ENCODE assay signal across 8 mouse cellular contexts in genomic region chr2:176708051-176708450, GRCm38 (mm10). TPM values are rescaled to one million over a fixed set of nuclear protein-coding genes. Genes with fewer than 3 reads are reported as not detected.
DNase-seq lines count a peak whose midpoint lies in the region; ATAC-seq and TF ChIP-seq lines count a peak whose summit lies in the region.
"Not testable (repeated sequence)": the region's sequence is repeated elsewhere in the genome, so short reads cannot be mapped to it uniquely, and the experiment has no call there.

Gene Gm14305, plus strand, starts transcription at chr2:176708328.

- H3K4me1 ChIP-seq in embryonic facial prominence, embryonic 11.5 days (ENCODE audit: control insufficient read depth, insufficient read depth, low read length); liver, embryonic 14.5 days (replicated peaks; ENCODE audit: control insufficient read depth in 2 of 2, insufficient read depth in 2 of 2, low read length in 1 of 2); stomach, postnatal 0 days (replicated peaks; ENCODE audit: control insufficient read depth, insufficient read depth): not testable (repeated sequence)

- DNase-seq in embryonic facial prominence, embryonic 11.5 days (ENCODE audit: low spot score); liver, embryonic 14.5 days (ENCODE audit: low read depth in 3 of 3, low spot score in 3 of 3); stomach, postnatal 0 days (ENCODE audit: low spot score): not testable (repeated sequence)
- peak; percentile 42 to 46 for DNase-seq in heart, adult 18-20 months
- peak in 1 of 2 experiments; percentile 17 for DNase-seq in layer of hippocampus, postnatal 10 days (ENCODE audit: low spot score in 2 of 2)

- not testable (repeated sequence) for ATAC-seq in activated CD4-positive, CD25-positive, alpha-beta regulatory T cell, adult 4 months; embryonic facial prominence, embryonic 11.5 days (replicated peaks; ENCODE audit: insufficient number of reproducible peaks, low FRiP score, low TSS enrichment, low read depth); inflammation-experienced regulatory T-cells, adult 6 months; liver, embryonic 14.5 days (ENCODE audit: insufficient read depth); stomach, postnatal 0 days (ENCODE audit: low FRiP score, low TSS enrichment)

- peak within 1 kb of the TSS; percentile 16; the same call in 1 of the 2 replicates for H3K4me2 ChIP-seq in embryonic facial prominence, embryonic 11.5 days (ENCODE audit: low read depth, low read length)
- H3K4me2 ChIP-seq in liver, embryonic 14.5 days (ENCODE audit: low read depth) = peak within 1 kb of the TSS; percentile 41
- peak within 1 kb of the TSS; percentile 61 for H3K4me2 ChIP-seq in myocyte (ENCODE audit: low read depth)
- H3K4me2 ChIP-seq in stomach, postnatal 0 days (replicated peaks; ENCODE audit: low read depth) = peak within 1 kb of the TSS; percentile 40; the same call in 1 of the 2 replicates

- TF ChIP-seq CTCF in liver, embryonic 14.5 days (IDR thresholded peaks at IDR 0.05; ENCODE audit: low read depth); stomach, postnatal 0 days (IDR thresholded peaks at IDR 0.05; ENCODE audit: low read depth): not testable (repeated sequence)

- not testable (repeated sequence) for H3K9me3 ChIP-seq in embryonic facial prominence, embryonic 11.5 days (replicated peaks; ENCODE audit: control insufficient read depth, low read length); liver, embryonic 14.5 days (ENCODE audit: control insufficient read depth, low read length); stomach, postnatal 0 days (ENCODE audit: control insufficient read depth, low read length)

- peak within 1 kb of the TSS; percentile 37 for H3K4me3 ChIP-seq in embryonic facial prominence, embryonic 11.5 days (ENCODE audit: low read depth, low read length)
- H3K4me3 ChIP-seq in liver, embryonic 14.5 days (ENCODE audit: insufficient read depth in 1 of 2, low read depth in 2 of 2, low read length in 2 of 2) = peak within 1 kb of the TSS; percentile 45 to 71
- H3K4me3 ChIP-seq in myocyte = peak within 1 kb of the TSS; percentile 31
- H3K4me3 ChIP-seq in stomach, postnatal 0 days (ENCODE audit: low read depth, low read length) = peak within 1 kb of the TSS; percentile 41

- not testable (repeated sequence) for H3ac ChIP-seq in myocyte (ENCODE audit: control insufficient read depth, insufficient read length)

- not testable (repeated sequence) for H3K9ac ChIP-seq in embryonic facial prominence, embryonic 11.5 days (replicated peaks; ENCODE audit: low read length); stomach, postnatal 0 days (ENCODE audit: low read length)
- H3K9ac ChIP-seq in liver, embryonic 14.5 days (replicated peaks) = peak within 1 kb of the TSS; percentile 34; the same call in 1 of the 2 replicates

- not testable (repeated sequence) for TF ChIP-seq POLR2A in myocyte (IDR thresholded peaks at IDR 0.05; ENCODE audit: insufficient read length, low read depth)

- WGBS in embryonic facial prominence, embryonic 11.5 days = no CpG with 5 or more reads among the region's 6 CpGs
- WGBS in liver, embryonic 14.5 days (ENCODE audit: insufficient replicate concordance) = 0% methylated on average over 2 of the region's 6 CpGs
- 0% methylated on average over 1 of the region's 6 CpGs for WGBS in stomach, postnatal 0 days

- not testable (repeated sequence) for H3K27me3 ChIP-seq in embryonic facial prominence, embryonic 11.5 days (ENCODE audit: control insufficient read depth, insufficient read depth, low read length); liver, embryonic 14.5 days (ENCODE audit: control insufficient read depth, insufficient read depth, low read length); myocyte (ENCODE audit: control insufficient read depth, insufficient read depth, insufficient read length); stomach, postnatal 0 days (ENCODE audit: control insufficient read depth, insufficient read depth, low read length)

- not testable (repeated sequence) for H3K36me3 ChIP-seq in embryonic facial prominence, embryonic 11.5 days (replicated peaks; ENCODE audit: control insufficient read depth, insufficient read depth, low read depth, low read length); liver, embryonic 14.5 days (replicated peaks; ENCODE audit: control insufficient read depth, insufficient read depth, low read depth); myocyte (ENCODE audit: control insufficient read depth, insufficient read depth); stomach, postnatal 0 days (ENCODE audit: control insufficient read depth, insufficient read depth, low read length)

- not testable (repeated sequence) for H3K27ac ChIP-seq in embryonic facial prominence, embryonic 11.5 days (replicated peaks; ENCODE audit: low read depth, low read length); liver, embryonic 14.5 days; stomach, postnatal 0 days (replicated peaks)

- H3K79me2 ChIP-seq in myocyte (ENCODE audit: control insufficient read depth, insufficient read depth) = not testable (repeated sequence)

- not testable (repeated sequence) for TF ChIP-seq EP300 in liver, embryonic 14.5 days (IDR thresholded peaks at IDR 0.05; ENCODE audit: low read depth); stomach, postnatal 0 days (optimal IDR thresholded peaks at IDR 0.05)

RNA-seq across cellular contexts. Expression of gene Gm14305, which starts in this region (rescaled TPM):
- 10 to 100 TPM; 10.6 to 12.9 TPM for polyA plus RNA-seq in activated CD4-positive, CD25-positive, alpha-beta regulatory T cell, adult 4 months (2017; shearing (Covaris generic))
- 39.1 and 40.6 TPM in 2 replicates for polyA plus RNA-seq in embryonic facial prominence, embryonic 11.5 days (2014; fragmentation: Nextera tagmentation; extraction: Ambion mirVana)
- total RNA-seq in heart, adult 18-20 months (2021) = 1 to 10 TPM; 5.1 to 7.9 TPM
- 10 to 100 TPM in 2 of 3 experiments, 1 to 10 TPM in 1; 6.5 to 20.6 (median 15.0) TPM for polyA plus RNA-seq in inflammation-experienced regulatory T-cells, adult 6 months (2017; shearing (Covaris generic))
- total RNA-seq in layer of hippocampus, postnatal 10 days (2021) = 10 to 100 TPM; 32.1 to 34.4 TPM
- 1.5 and 3.1 TPM in 2 replicates for polyA plus RNA-seq in liver, embryonic 14.5 days (2012; rRNA removed)
- 6.3 and 6.4 TPM in 2 replicates for polyA plus RNA-seq in liver, embryonic 14.5 days (2014; fragmentation: Nextera tagmentation; extraction: Ambion mirVana)
- polyA plus RNA-seq in myocyte (2012; fragmentation: generic; extraction: Trizol) = 7.2 TPM
- polyA plus RNA-seq in stomach, postnatal 0 days (2015; fragmentation: Nextera tagmentation; extraction: Ambion mirVana) = 19.3 and 21.4 TPM in 2 replicates
